Mouse (Mus musculus): Measurements from ENCODE around the gene Amh. TPM values are rescaled to one million over a fixed set of nuclear protein-coding genes. Genes with fewer than 3 reads are reported as not detected.
A peak's percentile ranks its signal among the peaks of the same experiment; 100 is the strongest.

Gene Amh
- polyA plus RNA-seq, 1 experiment from 2014 or later, result not detected

GRCm38 (mm10) chr10:80763502-80763901 lies 41.5 kb upstream of the Amh start:
- H3K4me3 ChIP-seq (ENCODE audit: low read length), result no peak overlapping the region
- no peak overlapping the region for H3K9ac ChIP-seq (ENCODE audit: low read length)
- ATAC-seq (ENCODE audit: low read depth), result no peak
- peaks cover 12% of the 10 kb centered on the region for H3K36me3 ChIP-seq (ENCODE audit: control insufficient read depth, insufficient read depth, low read length)
- peaks cover 15% of the 10 kb centered on the region for H3K4me1 ChIP-seq (replicated peaks; ENCODE audit: control insufficient read depth, insufficient read depth, low read length)
- no peak overlapping the region for H3K4me2 ChIP-seq (ENCODE audit: low read depth, low read length)
- WGBS, result 88% methylated on average over 2 of the region's 2 CpGs
- no peak overlapping the region for H3K27ac ChIP-seq (ENCODE audit: low read length)
- H3K27me3 ChIP-seq (ENCODE audit: control insufficient read depth, insufficient read depth, low read depth, low read length), result no peaks in the 10 kb centered on the region
- no peaks in the 10 kb centered on the region for H3K9me3 ChIP-seq (ENCODE audit: control insufficient read depth, low read length)

GRCm38 (mm10) chr10:80765746-80766145 lies 39.3 kb upstream of the Amh start:
- Histone ChIP-seq H3K36me3 (ENCODE audit: control insufficient read depth, insufficient read depth, low read length) (peaks cover 18% of the 10 kb centered on the region), H3K9me3 (ENCODE audit: control insufficient read depth, low read length) (no peaks in the 10 kb centered on the region), H3K4me1 (replicated peaks; ENCODE audit: control insufficient read depth, insufficient read depth, low read length) (peaks cover 12% of the 10 kb centered on the region), H3K27me3 (ENCODE audit: control insufficient read depth, insufficient read depth, low read depth, low read length) (no peaks in the 10 kb centered on the region), H3K4me3 (ENCODE audit: low read length) (no peak overlapping the region), H3K27ac (ENCODE audit: low read length) (peak overlapping the region; percentile 77), H3K4me2 (ENCODE audit: low read depth, low read length) (no peak overlapping the region), H3K9ac (ENCODE audit: low read length) (0 out of 2 replicates have a peak overlapping the region, but pooled peaks have one; percentile 9)
- 54% methylated on average over 2 of the region's 2 CpGs for WGBS
- peak; percentile 17; the same call in 1 of the 2 replicates for ATAC-seq (ENCODE audit: low read depth)

GRCm38 (mm10) chr10:80766161-80766815 lies 38.8 kb upstream of the Amh start:
- Histone ChIP-seq H3K27me3 (ENCODE audit: control insufficient read depth, insufficient read depth, low read depth, low read length) (no peaks in the 10 kb centered on the region), H3K4me3 (ENCODE audit: low read length) (no peak overlapping the region), H3K9me3 (ENCODE audit: control insufficient read depth, low read length) (no peaks in the 10 kb centered on the region), H3K36me3 (ENCODE audit: control insufficient read depth, insufficient read depth, low read length) (peaks cover 22% of the 10 kb centered on the region), H3K27ac (ENCODE audit: low read length) (peak overlapping the region; percentile 77), H3K9ac (ENCODE audit: low read length) (0 out of 2 replicates have a peak overlapping the region, but pooled peaks have one; percentile 9), H3K4me1 (replicated peaks; ENCODE audit: control insufficient read depth, insufficient read depth, low read length) (peaks cover 8% of the 10 kb centered on the region), H3K4me2 (ENCODE audit: low read depth, low read length) (no peak overlapping the region)
- peak; percentile 75 for ATAC-seq (ENCODE audit: low read depth)
- 54% methylated on average over 10 of the region's 10 CpGs for WGBS

- H3K4me3 ChIP-seq (ENCODE audit: low read length), result no peak overlapping the region
- ATAC-seq (ENCODE audit: low read depth), result no peak
Measured at GRCm38 (mm10) chr10:80768365-80768764, 36.7 kb upstream of the Amh start.

GRCm38 (mm10) chr10:80773816-80774215 lies 31.2 kb upstream of the Amh start:
- no peak overlapping the region for H3K27ac ChIP-seq (ENCODE audit: low read length)
- WGBS, result 78% methylated on average over 5 of the region's 5 CpGs
- no peak overlapping the region for H3K4me3 ChIP-seq (ENCODE audit: low read length)
- H3K27me3 ChIP-seq (ENCODE audit: control insufficient read depth, insufficient read depth, low read depth, low read length), result no peaks in the 10 kb centered on the region
- no peak overlapping the region for H3K4me2 ChIP-seq (ENCODE audit: low read depth, low read length)
- H3K9me3 ChIP-seq (ENCODE audit: control insufficient read depth, low read length), result no peaks in the 10 kb centered on the region
- H3K9ac ChIP-seq (ENCODE audit: low read length), result no peak overlapping the region
- H3K36me3 ChIP-seq (ENCODE audit: control insufficient read depth, insufficient read depth, low read length), result peaks cover 45% of the 10 kb centered on the region
- no peak for ATAC-seq (ENCODE audit: low read depth)
- H3K4me1 ChIP-seq (replicated peaks; ENCODE audit: control insufficient read depth, insufficient read depth, low read length), result no peaks in the 10 kb centered on the region

More at GRCm38 (mm10) chr10:80768365-80768764, 36.7 kb upstream of the Amh start:
- Histone ChIP-seq H3K36me3 (ENCODE audit: control insufficient read depth, insufficient read depth, low read length) (peaks cover 37% of the 10 kb centered on the region), H3K27me3 (ENCODE audit: control insufficient read depth, insufficient read depth, low read depth, low read length) (no peaks in the 10 kb centered on the region), H3K27ac (ENCODE audit: low read length) (no peak overlapping the region), H3K4me2 (ENCODE audit: low read depth, low read length) (no peak overlapping the region), H3K4me1 (replicated peaks; ENCODE audit: control insufficient read depth, insufficient read depth, low read length) (peaks cover 8% of the 10 kb centered on the region), H3K9ac (ENCODE audit: low read length) (no peak overlapping the region), H3K9me3 (ENCODE audit: control insufficient read depth, low read length) (no peaks in the 10 kb centered on the region)
- 94% methylated on average over 6 of the region's 6 CpGs for WGBS

- Histone ChIP-seq H3K4me1 (replicated peaks; ENCODE audit: control insufficient read depth, insufficient read depth, low read length) (no peaks in the 10 kb centered on the region), H3K9ac (ENCODE audit: low read length) (no peak overlapping the region), H3K36me3 (ENCODE audit: control insufficient read depth, insufficient read depth, low read length) (peaks cover 47% of the 10 kb centered on the region), H3K27me3 (ENCODE audit: control insufficient read depth, insufficient read depth, low read depth, low read length) (no peaks in the 10 kb centered on the region), H3K27ac (ENCODE audit: low read length) (peak overlapping the region; percentile 29; the same call in 1 of the 2 replicates), H3K4me2 (ENCODE audit: low read depth, low read length) (no peak overlapping the region), H3K9me3 (ENCODE audit: control insufficient read depth, low read length) (no peaks in the 10 kb centered on the region), H3K4me3 (ENCODE audit: low read length) (no peak overlapping the region)
- 58% methylated on average over 2 of the region's 2 CpGs for WGBS
- peak; percentile 75 for ATAC-seq (ENCODE audit: low read depth)
Measured at GRCm38 (mm10) chr10:80774549-80774948, 30.5 kb upstream of the Amh start.

GRCm38 (mm10) chr10:80774981-80775380 lies 30.1 kb upstream of the Amh start:
- peak; percentile 11; the same call in 1 of the 2 replicates for ATAC-seq (ENCODE audit: low read depth)
- Histone ChIP-seq H3K27me3 (ENCODE audit: control insufficient read depth, insufficient read depth, low read depth, low read length) (no peaks in the 10 kb centered on the region), H3K27ac (ENCODE audit: low read length) (no peak overlapping the region), H3K36me3 (ENCODE audit: control insufficient read depth, insufficient read depth, low read length) (peaks cover 47% of the 10 kb centered on the region), H3K9me3 (ENCODE audit: control insufficient read depth, low read length) (no peaks in the 10 kb centered on the region), H3K9ac (ENCODE audit: low read length) (no peak overlapping the region), H3K4me2 (ENCODE audit: low read depth, low read length) (no peak overlapping the region), H3K4me3 (ENCODE audit: low read length) (no peak overlapping the region), H3K4me1 (replicated peaks; ENCODE audit: control insufficient read depth, insufficient read depth, low read length) (no peaks in the 10 kb centered on the region)
- 91% methylated on average over 4 of the region's 4 CpGs for WGBS

GRCm38 (mm10) chr10:80775731-80776130 lies 29.3 kb upstream of the Amh start:
- ATAC-seq (ENCODE audit: low read depth), result no peak
- Histone ChIP-seq H3K27me3 (ENCODE audit: control insufficient read depth, insufficient read depth, low read depth, low read length) (no peaks in the 10 kb centered on the region), H3K4me1 (replicated peaks; ENCODE audit: control insufficient read depth, insufficient read depth, low read length) (no peaks in the 10 kb centered on the region), H3K9ac (ENCODE audit: low read length) (no peak overlapping the region), H3K36me3 (ENCODE audit: control insufficient read depth, insufficient read depth, low read length) (peaks cover 51% of the 10 kb centered on the region), H3K27ac (ENCODE audit: low read length) (no peak overlapping the region), H3K9me3 (ENCODE audit: control insufficient read depth, low read length) (no peaks in the 10 kb centered on the region), H3K4me2 (ENCODE audit: low read depth, low read length) (no peak overlapping the region), H3K4me3 (ENCODE audit: low read length) (no peak overlapping the region)
- 88% methylated on average over 4 of the region's 4 CpGs for WGBS

- H3K36me3 ChIP-seq (ENCODE audit: control insufficient read depth, insufficient read depth, low read length), result peaks cover 52% of the 10 kb centered on the region
- H3K4me3 ChIP-seq (ENCODE audit: low read length), result no peak overlapping the region
- H3K4me2 ChIP-seq (ENCODE audit: low read depth, low read length), result no peak overlapping the region
- H3K9ac ChIP-seq (ENCODE audit: low read length), result no peak overlapping the region
- 83% methylated on average over 6 of the region's 6 CpGs for WGBS
- no peak overlapping the region for H3K27ac ChIP-seq (ENCODE audit: low read length)
- ATAC-seq (ENCODE audit: low read depth), result no peak
- H3K4me1 ChIP-seq (replicated peaks; ENCODE audit: control insufficient read depth, insufficient read depth, low read length), result no peaks in the 10 kb centered on the region
- H3K27me3 ChIP-seq (ENCODE audit: control insufficient read depth, insufficient read depth, low read depth, low read length), result no peaks in the 10 kb centered on the region
- H3K9me3 ChIP-seq (ENCODE audit: control insufficient read depth, low read length), result no peaks in the 10 kb centered on the region
Measured at GRCm38 (mm10) chr10:80776358-80776869, 28.6 kb upstream of the Amh start.

All from lung, embryonic 16.5 days (tissue).